Mouse (Mus musculus): ENCODE measurements around the gene Mylk4. TPM values are rescaled to one million over a fixed set of nuclear protein-coding genes. Genes with fewer than 3 reads are reported as not detected.

Mylk4 gene
- total and polyA plus RNA-seq, 3 experiments: 0.04 TPM; not detected in 2

DNA sequence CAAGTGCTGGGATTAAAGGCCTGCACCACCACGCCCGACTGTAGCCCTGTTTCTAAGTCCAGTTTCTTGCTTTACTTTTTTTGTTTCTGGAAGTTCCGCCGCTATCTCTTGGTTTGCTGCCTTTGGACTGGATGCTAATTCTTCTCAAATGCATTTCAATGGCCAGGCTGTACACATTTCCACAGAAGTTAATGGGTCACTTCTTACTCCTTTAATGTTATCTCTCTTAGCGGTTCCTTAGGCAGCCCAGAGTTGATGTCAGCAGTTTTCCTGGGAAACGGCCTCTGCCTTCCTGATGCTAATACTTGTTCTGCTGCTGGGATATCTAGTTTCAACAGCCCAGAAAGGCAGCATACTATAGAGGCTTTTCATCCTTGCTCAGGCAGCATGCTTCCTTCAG, 39.4 kb upstream of the Mylk4 start:
- in situ Hi-C loops (cut with MboI; ENCODE audit: low pct_ligation_motif_present, low pct_unique_long_range_greater_than_20kb, low sequenced_read_pairs): no loop called here

DNA sequence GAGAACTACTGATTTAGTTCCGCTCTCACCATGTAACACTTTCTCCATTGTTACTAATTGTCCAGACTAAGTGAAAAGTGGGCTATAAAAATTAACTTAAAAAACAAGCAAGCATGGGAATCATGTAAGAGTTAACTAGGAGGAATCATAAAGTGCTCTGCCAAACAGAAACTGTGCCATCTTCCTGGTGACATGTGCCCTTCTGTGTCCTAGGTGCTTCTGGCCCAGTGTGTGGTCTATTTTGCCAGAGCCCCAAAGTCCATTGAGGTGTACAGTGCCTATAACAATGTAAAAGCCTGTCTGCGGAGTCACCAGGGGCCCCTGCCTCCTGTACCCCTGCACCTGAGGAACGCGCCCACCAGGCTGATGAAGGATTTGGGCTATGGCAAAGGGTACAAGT, 37.9 kb upstream of the Mylk4 start:
- Histone ChIP-seq H3K4me3 (replicated peaks in 1 of 3; ENCODE audit: low read depth in 2 of 3, low read length in 2 of 3, poor library complexity in 1 of 3) (no peak overlapping the region), H3K9ac (ENCODE audit: insufficient read depth, low read depth) (no peak overlapping the region), H3K4me1 (ENCODE audit: control insufficient read depth in 1 of 2, insufficient read depth in 2 of 2) (peaks cover 5 to 36% of the 10 kb centered on the region in 2 experiments), H3K79me2 (replicated peaks; ENCODE audit: control insufficient read depth, extremely low read depth, insufficient read depth, poor library complexity, severe bottlenecking) (no peaks in the 10 kb centered on the region), H3K27ac (ENCODE audit: insufficient read depth, low read depth) (no peak overlapping the region), H3K27me3 (replicated peaks) (no peaks in the 10 kb centered on the region), H3K36me3 (replicated peaks in 1 of 2; ENCODE audit: control insufficient read depth in 1 of 2, insufficient read depth in 1 of 2, low read length in 1 of 2) (peaks cover 43 to 66% of the 10 kb centered on the region in 2 experiments), H3K9me3 (replicated peaks; ENCODE audit: low read length) (no peaks in the 10 kb centered on the region), H3K4me2 (ENCODE audit: insufficient read depth, low read depth, poor library complexity, severe bottlenecking) (no peak overlapping the region)
- no peak for DNase-seq (ENCODE audit: extremely low read depth)
- TF ChIP-seq ZNF384 (IDR thresholded peaks at IDR 0.05; ENCODE audit: low read depth, low read length) (no peak), USF2 (conservative IDR thresholded peaks at IDR 0.05; ENCODE audit: low read depth, low read length) (no peak), CTCF (conservative IDR thresholded peaks at IDR 0.05 in 1 of 2, IDR thresholded peaks at IDR 0.05 in 1 of 2; ENCODE audit: low read depth in 2 of 2, low read length in 2 of 2) (no peak), MAZ (IDR thresholded peaks at IDR 0.05; ENCODE audit: low read depth, low read length) (no peak), UBTF (IDR thresholded peaks at IDR 0.05; ENCODE audit: low read depth, low read length) (no peak), JUND (conservative IDR thresholded peaks at IDR 0.05; ENCODE audit: low read depth, low read length) (no peak), BHLHE40 (IDR thresholded peaks at IDR 0.05; ENCODE audit: low read depth, low read length) (no peak), CHD2 (IDR thresholded peaks at IDR 0.05; ENCODE audit: low read length) (no peak), SMC3 (IDR thresholded peaks at IDR 0.05; ENCODE audit: low read depth, low read length) (no peak), ZMIZ1 (IDR thresholded peaks at IDR 0.05; ENCODE audit: low read depth, low read length) (no peak), KAT2A (IDR thresholded peaks at IDR 0.05; ENCODE audit: insufficient replicate concordance, low read length) (no peak), MEF2A (IDR thresholded peaks at IDR 0.05; ENCODE audit: borderline replicate concordance, low read depth, low read length) (no peak), CHD1 (IDR thresholded peaks at IDR 0.05; ENCODE audit: low read depth, low read length) (no peak), POLR2AphosphoS2 (IDR thresholded peaks at IDR 0.05; ENCODE audit: low read depth, low read length) (no peak)
- in situ Hi-C loops (cut with MboI; ENCODE audit: low pct_ligation_motif_present, low pct_unique_long_range_greater_than_20kb, low sequenced_read_pairs) (no loop called here), dilution Hi-C loops (cut with MboI; ENCODE audit: extremely low pct_ligation_motif_present, extremely low pct_unique_long_range_greater_than_20kb, low sequenced_read_pairs) (no loop called here)

More for the DNA sequence above, 39.4 kb upstream of the Mylk4 start:
- Histone ChIP-seq H3K4me2 (ENCODE audit: insufficient read depth, low read depth, poor library complexity, severe bottlenecking) (no peak overlapping the region), H3K4me1 (ENCODE audit: control insufficient read depth in 1 of 2, insufficient read depth in 2 of 2) (peaks cover 7 to 51% of the 10 kb centered on the region in 2 experiments), H3K36me3 (replicated peaks in 1 of 2; ENCODE audit: control insufficient read depth in 1 of 2, insufficient read depth in 1 of 2, low read length in 1 of 2) (peaks cover 32 to 52% of the 10 kb centered on the region in 2 experiments), H3K9ac (ENCODE audit: insufficient read depth, low read depth) (no peak overlapping the region), H3K4me3 (replicated peaks in 1 of 3; ENCODE audit: low read depth in 2 of 3, low read length in 2 of 3, poor library complexity in 1 of 3) (no peak overlapping the region), H3K27me3 (replicated peaks) (no peaks in the 10 kb centered on the region), H3K27ac (ENCODE audit: insufficient read depth, low read depth) (no peak overlapping the region), H3K79me2 (replicated peaks; ENCODE audit: control insufficient read depth, extremely low read depth, insufficient read depth, poor library complexity, severe bottlenecking) (no peaks in the 10 kb centered on the region), H3K9me3 (replicated peaks; ENCODE audit: low read length) (no peaks in the 10 kb centered on the region)
- TF ChIP-seq POLR2A (IDR thresholded peaks at IDR 0.05; ENCODE audit: low read depth, low read length) (no peak), TCF12 (IDR thresholded peaks at IDR 0.05; ENCODE audit: low read depth, low read length) (no peak), MYC (IDR thresholded peaks at IDR 0.05; ENCODE audit: low read depth, low read length) (no peak), CTCF (conservative IDR thresholded peaks at IDR 0.05 in 1 of 2, IDR thresholded peaks at IDR 0.05 in 1 of 2; ENCODE audit: low read depth in 2 of 2, low read length in 2 of 2) (no peak), E2F4 (IDR thresholded peaks at IDR 0.05; ENCODE audit: insufficient replicate concordance, low read depth, low read length) (no peak), EP300 (IDR thresholded peaks at IDR 0.05; ENCODE audit: low read length) (no peak), MXI1 (IDR thresholded peaks at IDR 0.05; ENCODE audit: low read depth, low read length) (no peak), USF1 (IDR thresholded peaks at IDR 0.05; ENCODE audit: low read depth, low read length) (no peak), ELF1 (IDR thresholded peaks at IDR 0.05; ENCODE audit: low read depth, low read length) (no peak), USF2 (conservative IDR thresholded peaks at IDR 0.05; ENCODE audit: low read depth, low read length) (no peak), JUND (conservative IDR thresholded peaks at IDR 0.05; ENCODE audit: low read depth, low read length) (no peak), ETS1 (conservative IDR thresholded peaks at IDR 0.05; ENCODE audit: low read depth, low read length) (no peak), TBP (conservative IDR thresholded peaks at IDR 0.05; ENCODE audit: low read depth, low read length) (no peak), MAZ (IDR thresholded peaks at IDR 0.05; ENCODE audit: low read depth, low read length) (no peak), IRF4 (IDR thresholded peaks at IDR 0.05; ENCODE audit: low read depth, low read length) (no peak), ZKSCAN1 (IDR thresholded peaks at IDR 0.05; ENCODE audit: borderline replicate concordance, low read depth, low read length) (no peak), ZC3H11A (IDR thresholded peaks at IDR 0.05; ENCODE audit: low read depth, low read length) (no peak), JUN (IDR thresholded peaks at IDR 0.05; ENCODE audit: insufficient read depth, low read depth, low read length) (no peak)
- DNase-seq (ENCODE audit: extremely low read depth): no peak
- dilution Hi-C loops (cut with MboI; ENCODE audit: extremely low pct_ligation_motif_present, extremely low pct_unique_long_range_greater_than_20kb, low sequenced_read_pairs): no loop called here
